Mouse (Mus musculus): ENCODE measurements around the gene Prodh2. TPM values are rescaled to one million over a fixed set of nuclear protein-coding genes. Genes with fewer than 3 reads are reported as not detected.
A peak's percentile ranks its signal among the peaks of the same experiment; 100 is the strongest.

Prodh2 gene
- total and polyA plus RNA-seq, 2 experiments from 2014 or later, result not detected

GRCm38 (mm10) chr7:30457629-30458330 is 35.6 kb upstream of the Prodh2 start, which contains the start of the genes Kirrel2 and Nphs1:
Kirrel2 (minus strand) TSS chr7:30457690.
Nphs1 (plus strand) TSS chr7:30458315.
- Histone ChIP-seq H3K27ac (ENCODE audit: low read depth, low read length) (no peak within 1 kb of the TSS), H3K9ac (replicated peaks; ENCODE audit: low read length, poor library complexity, severe bottlenecking) (0 out of 2 replicates have a peak within 1 kb of the TSS, but pooled peaks have one; percentile 5), H3K9me3 (ENCODE audit: low read length) (no peaks in the 10 kb centered on the region), H3K36me3 (ENCODE audit: insufficient read depth, low read length) (no peaks in the 10 kb centered on the region), H3K4me2 (ENCODE audit: low read depth, low read length, poor library complexity, severe bottlenecking) (peak within 1 kb of the TSS; percentile 59), H3K4me3 (ENCODE audit: low read depth, low read length) (peak within 1 kb of the TSS; percentile 29), H3K27me3 (ENCODE audit: insufficient read depth, low read length) (peaks cover 66% of the 10 kb centered on the region), H3K4me1 (ENCODE audit: insufficient read depth, low read length) (peaks cover 8% of the 10 kb centered on the region; the same call in 1 of the 2 replicates)
- peak; percentile 44; the same call in 1 of the 2 replicates for ATAC-seq (ENCODE audit: low FRiP score)
- no peak for TF ChIP-seq CTCF (IDR thresholded peaks at IDR 0.05)
- WGBS, result under 1% methylated on average over 16 of the region's 16 CpGs
- peak; percentile 73 for DNase-seq (ENCODE audit: low spot score)

DNA sequence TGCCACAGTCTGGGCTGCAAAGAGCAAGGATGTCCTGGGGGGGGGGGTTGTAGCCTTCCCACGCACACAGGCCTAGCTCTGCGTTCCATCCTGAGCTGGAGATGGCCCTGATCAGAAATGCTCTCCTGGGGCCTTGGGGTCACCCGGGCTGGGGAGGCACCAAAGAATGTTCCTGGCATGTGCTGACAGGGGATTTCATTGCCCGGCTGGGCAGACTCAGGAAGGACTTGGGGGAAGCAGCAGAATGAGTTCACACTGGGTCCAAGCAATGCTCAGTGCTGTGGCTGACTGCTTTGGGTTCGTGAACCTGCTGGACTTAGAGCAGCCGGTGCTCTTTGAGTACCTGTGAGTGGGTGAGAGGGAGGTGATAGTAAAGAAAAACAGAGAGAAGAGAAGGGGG is 33.9 kb upstream of the Prodh2 start:
- Histone ChIP-seq H3K27me3 (ENCODE audit: insufficient read depth, low read length) (peaks cover 52% of the 10 kb centered on the region), H3K27ac (ENCODE audit: low read depth, low read length) (no peak overlapping the region), H3K4me3 (ENCODE audit: low read depth, low read length) (no peak overlapping the region), H3K9ac (replicated peaks; ENCODE audit: low read length, poor library complexity, severe bottlenecking) (no peak overlapping the region), H3K36me3 (ENCODE audit: insufficient read depth, low read length) (no peaks in the 10 kb centered on the region), H3K4me2 (ENCODE audit: low read depth, low read length, poor library complexity, severe bottlenecking) (no peak overlapping the region), H3K4me1 (ENCODE audit: insufficient read depth, low read length) (peaks cover 3% of the 10 kb centered on the region; the same call in 1 of the 2 replicates), H3K9me3 (ENCODE audit: low read length) (no peaks in the 10 kb centered on the region)
- TF ChIP-seq CTCF (IDR thresholded peaks at IDR 0.05), result no peak
- WGBS, result 33% methylated on average over 6 of the region's 6 CpGs
- DNase-seq (ENCODE audit: low spot score), result no peak
- ATAC-seq (ENCODE audit: low FRiP score), result no peak

GRCm38 (mm10) chr7:30463568-30463967 is 29.9 kb upstream of the Prodh2 start:
- DNase-seq (ENCODE audit: low spot score) (no peak), ATAC-seq (ENCODE audit: low FRiP score) (no peak)
- Histone ChIP-seq H3K36me3 (ENCODE audit: insufficient read depth, low read length) (no peaks in the 10 kb centered on the region), H3K4me3 (ENCODE audit: low read depth, low read length) (no peak overlapping the region), H3K4me1 (ENCODE audit: insufficient read depth, low read length) (0 out of 2 replicates have a peak, but pooled peaks cover 3% of the 10 kb centered on the region), H3K27me3 (ENCODE audit: insufficient read depth, low read length) (peaks cover 56% of the 10 kb centered on the region), H3K27ac (ENCODE audit: low read depth, low read length) (no peak overlapping the region), H3K4me2 (ENCODE audit: low read depth, low read length, poor library complexity, severe bottlenecking) (no peak overlapping the region), H3K9me3 (ENCODE audit: low read length) (no peaks in the 10 kb centered on the region), H3K9ac (replicated peaks; ENCODE audit: low read length, poor library complexity, severe bottlenecking) (no peak overlapping the region)
- 21% methylated on average over 7 of the region's 7 CpGs for WGBS
- TF ChIP-seq CTCF (IDR thresholded peaks at IDR 0.05), result no peak

GRCm38 (mm10) chr7:30463996-30464395 is 29.4 kb upstream of the Prodh2 start:
- H3K9ac ChIP-seq (replicated peaks; ENCODE audit: low read length, poor library complexity, severe bottlenecking), result no peak overlapping the region
- peaks cover 56% of the 10 kb centered on the region for H3K27me3 ChIP-seq (ENCODE audit: insufficient read depth, low read length)
- ATAC-seq (ENCODE audit: low FRiP score), result no peak
- H3K4me1 ChIP-seq (ENCODE audit: insufficient read depth, low read length), result 0 out of 2 replicates have a peak, but pooled peaks cover 3% of the 10 kb centered on the region
- 11% methylated on average over 4 of the region's 4 CpGs for WGBS
- H3K36me3 ChIP-seq (ENCODE audit: insufficient read depth, low read length), result no peaks in the 10 kb centered on the region
- no peak for DNase-seq (ENCODE audit: low spot score)
- H3K9me3 ChIP-seq (ENCODE audit: low read length), result no peaks in the 10 kb centered on the region
- H3K4me2 ChIP-seq (ENCODE audit: low read depth, low read length, poor library complexity, severe bottlenecking), result no peak overlapping the region
- no peak overlapping the region for H3K27ac ChIP-seq (ENCODE audit: low read depth, low read length)
- H3K4me3 ChIP-seq (ENCODE audit: low read depth, low read length), result no peak overlapping the region
- TF ChIP-seq CTCF (IDR thresholded peaks at IDR 0.05), result no peak

DNA sequence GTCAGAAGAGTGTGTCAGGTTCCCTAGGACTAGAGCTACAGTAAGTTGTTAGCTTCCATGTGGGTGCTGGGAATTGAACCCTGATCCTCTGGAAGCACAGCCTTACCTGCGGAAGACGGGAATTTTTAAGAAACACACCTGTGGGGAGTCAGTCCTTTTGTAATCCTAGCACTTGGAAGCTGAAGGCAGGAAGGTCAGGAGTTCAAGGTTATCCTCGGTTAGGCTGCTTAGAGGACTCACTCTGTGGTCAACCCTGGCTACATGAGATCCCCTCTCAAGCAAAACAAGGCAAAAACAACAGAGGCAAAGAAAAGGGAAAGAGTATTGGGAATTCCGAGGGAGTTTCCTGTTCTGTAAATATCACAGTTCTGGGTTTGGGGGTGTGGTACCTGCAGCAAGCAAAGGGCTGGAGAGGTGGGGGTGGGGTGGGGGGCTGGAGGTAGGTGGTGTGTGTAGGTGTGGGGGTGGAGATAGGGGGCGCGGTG is 28.6 kb upstream of the Prodh2 start:
- no peak overlapping the region for H3K9ac ChIP-seq (replicated peaks; ENCODE audit: low read length, poor library complexity, severe bottlenecking)
- no peaks in the 10 kb centered on the region for H3K36me3 ChIP-seq (ENCODE audit: insufficient read depth, low read length)
- DNase-seq (ENCODE audit: low spot score) (no peak), ATAC-seq (ENCODE audit: low FRiP score) (no peak)
- H3K27ac ChIP-seq (ENCODE audit: low read depth, low read length), result no peak overlapping the region
- H3K9me3 ChIP-seq (ENCODE audit: low read length), result no peaks in the 10 kb centered on the region
- WGBS, result 21% methylated on average over 6 of the region's 6 CpGs
- H3K4me2 ChIP-seq (ENCODE audit: low read depth, low read length, poor library complexity, severe bottlenecking), result no peak overlapping the region
- no peak for TF ChIP-seq CTCF (IDR thresholded peaks at IDR 0.05)
- H3K4me3 ChIP-seq (ENCODE audit: low read depth, low read length), result no peak overlapping the region
- H3K4me1 ChIP-seq (ENCODE audit: insufficient read depth, low read length), result 0 out of 2 replicates have a peak, but pooled peaks cover 3% of the 10 kb centered on the region
- H3K27me3 ChIP-seq (ENCODE audit: insufficient read depth, low read length), result peaks cover 56% of the 10 kb centered on the region

GRCm38 (mm10) chr7:30472411-30472810 is 21.0 kb upstream of the Prodh2 start:
- Histone ChIP-seq H3K4me3 (ENCODE audit: low read depth, low read length) (no peak overlapping the region), H3K9me3 (ENCODE audit: low read length) (no peaks in the 10 kb centered on the region), H3K36me3 (ENCODE audit: insufficient read depth, low read length) (no peaks in the 10 kb centered on the region), H3K4me2 (ENCODE audit: low read depth, low read length, poor library complexity, severe bottlenecking) (no peak overlapping the region), H3K27ac (ENCODE audit: low read depth, low read length) (no peak overlapping the region), H3K27me3 (ENCODE audit: insufficient read depth, low read length) (peaks cover 5% of the 10 kb centered on the region), H3K4me1 (ENCODE audit: insufficient read depth, low read length) (no peaks in the 10 kb centered on the region), H3K9ac (replicated peaks; ENCODE audit: low read length, poor library complexity, severe bottlenecking) (no peak overlapping the region)
- no peak for ATAC-seq (ENCODE audit: low FRiP score)
- peak; percentile 57 for DNase-seq (ENCODE audit: low spot score)
- TF ChIP-seq CTCF (IDR thresholded peaks at IDR 0.05), result peak; percentile 73
- WGBS, result 46% methylated on average over 5 of the region's 5 CpGs
